In genomic region chr1:25510321-25511055, GRCm38 (mm10) we compare ENCODE assay signal across 10 mouse cellular contexts.
DNase-seq lines count a peak whose midpoint lies in the region; ATAC-seq lines count a peak whose summit lies in the region.
"Had no signal": no experiment of that assay in that cellular context is flagged by ENCODE, and none has a peak within 500 bp of the region (broad histone marks: within the 10 kb centered on the region; RNA-seq: fewer than 3 reads in every experiment).

No protein-coding gene starts in this region.

- 63% methylated on average over 10 of the region's 10 CpGs for WGBS in midbrain, embryonic 11.5 days
- WGBS in midbrain, embryonic 10.5 days, result 66% methylated on average over 10 of the region's 10 CpGs
- 62% methylated on average over 10 of the region's 10 CpGs for WGBS in forebrain, embryonic 16.5 days
- WGBS in midbrain, embryonic 12.5 days, result 62% methylated on average over 10 of the region's 10 CpGs

- DNase-seq in adrenal gland, postnatal 10 days, result peak; percentile 5
- DNase-seq in adrenal gland, adult 8-10 months, result no peak
- peak; percentile 91 for DNase-seq in midbrain, embryonic 11.5 days (ENCODE audit: low spot score, missing footprints)
- no peak for DNase-seq in midbrain, embryonic 10.5 days (ENCODE audit: low spot score)
- DNase-seq in spleen, postnatal 4 days (ENCODE audit: low spot score in 2 of 2), result no peak
- no peak for DNase-seq in yolk sac, embryonic 10.5 days (ENCODE audit: low spot score)

- ATAC-seq in midbrain, embryonic 11.5 days (ENCODE audit: low FRiP score), result peak; percentile 82
- peak; percentile 66 for ATAC-seq in forebrain, embryonic 16.5 days
- peak; percentile 75 for ATAC-seq in midbrain, embryonic 12.5 days (ENCODE audit: low FRiP score, low read depth)

- H3K4me3 ChIP-seq in midbrain, embryonic 11.5 days (ENCODE audit: low read depth, low read length), result no peak overlapping the region
- no peak overlapping the region for H3K4me3 ChIP-seq in midbrain, embryonic 10.5 days
- H3K4me3 ChIP-seq in forebrain, embryonic 16.5 days (replicated peaks; ENCODE audit: low read length), result no peak overlapping the region
- H3K4me3 ChIP-seq in midbrain, embryonic 12.5 days, result no peak overlapping the region
- H3K4me3 ChIP-seq: erythroblast, embryonic 14.5 days; lung, embryonic 15.5 days had no signal

- H3K36me3 ChIP-seq in midbrain, embryonic 11.5 days (ENCODE audit: control insufficient read depth, insufficient read depth, low read length), result no peaks in the 10 kb centered on the region
- H3K36me3 ChIP-seq in midbrain, embryonic 10.5 days, result no peaks in the 10 kb centered on the region
- H3K36me3 ChIP-seq in forebrain, embryonic 16.5 days (ENCODE audit: control insufficient read depth, insufficient read depth), result no peaks in the 10 kb centered on the region
- H3K36me3 ChIP-seq in midbrain, embryonic 12.5 days, result no peaks in the 10 kb centered on the region
- H3K36me3 ChIP-seq: lung, embryonic 15.5 days had no signal

- no peaks in the 10 kb centered on the region for H3K9me3 ChIP-seq in midbrain, embryonic 11.5 days (ENCODE audit: control insufficient read depth, low read length)
- no peaks in the 10 kb centered on the region for H3K9me3 ChIP-seq in midbrain, embryonic 10.5 days (replicated peaks)
- no peaks in the 10 kb centered on the region for H3K9me3 ChIP-seq in forebrain, embryonic 16.5 days (ENCODE audit: control insufficient read depth, low read length)
- no peaks in the 10 kb centered on the region for H3K9me3 ChIP-seq in midbrain, embryonic 12.5 days
- H3K9me3 ChIP-seq: lung, embryonic 15.5 days had no signal

- no peak overlapping the region for H3K9ac ChIP-seq in midbrain, embryonic 11.5 days (ENCODE audit: low read length)
- no peak overlapping the region for H3K9ac ChIP-seq in forebrain, embryonic 16.5 days (replicated peaks; ENCODE audit: low read depth, low read length)
- H3K9ac ChIP-seq in midbrain, embryonic 12.5 days (replicated peaks), result no peak overlapping the region
- H3K9ac ChIP-seq: lung, embryonic 15.5 days had no signal

- H3K27me3 ChIP-seq in midbrain, embryonic 11.5 days (ENCODE audit: control insufficient read depth, insufficient read depth, low read length), result no peaks in the 10 kb centered on the region
- H3K27me3 ChIP-seq in midbrain, embryonic 10.5 days (ENCODE audit: low read depth, poor library complexity, severe bottlenecking), result no peaks in the 10 kb centered on the region
- no peaks in the 10 kb centered on the region for H3K27me3 ChIP-seq in forebrain, embryonic 16.5 days (replicated peaks; ENCODE audit: control insufficient read depth, insufficient read depth, low read length)
- no peaks in the 10 kb centered on the region for H3K27me3 ChIP-seq in midbrain, embryonic 12.5 days
- H3K27me3 ChIP-seq: lung, embryonic 15.5 days had no signal

- H3K4me2 ChIP-seq in midbrain, embryonic 11.5 days, result no peak overlapping the region
- no peak overlapping the region for H3K4me2 ChIP-seq in forebrain, embryonic 16.5 days (ENCODE audit: low read length)
- no peak overlapping the region for H3K4me2 ChIP-seq in midbrain, embryonic 12.5 days (replicated peaks)
- H3K4me2 ChIP-seq: lung, embryonic 15.5 days had no signal

- no peaks in the 10 kb centered on the region for H3K4me1 ChIP-seq in midbrain, embryonic 11.5 days (ENCODE audit: control insufficient read depth, insufficient read depth, low read length)
- no peaks in the 10 kb centered on the region for H3K4me1 ChIP-seq in midbrain, embryonic 10.5 days
- H3K4me1 ChIP-seq in forebrain, embryonic 16.5 days (replicated peaks; ENCODE audit: control insufficient read depth, insufficient read depth, low read length), result no peaks in the 10 kb centered on the region
- H3K4me1 ChIP-seq in midbrain, embryonic 12.5 days, result no peaks in the 10 kb centered on the region
- H3K4me1 ChIP-seq: lung, embryonic 15.5 days had no signal

- H3K27ac ChIP-seq in midbrain, embryonic 11.5 days (ENCODE audit: low read depth, low read length), result no peak overlapping the region
- H3K27ac ChIP-seq in midbrain, embryonic 10.5 days (replicated peaks), result no peak overlapping the region
- H3K27ac ChIP-seq in forebrain, embryonic 16.5 days (ENCODE audit: low read length), result no peak overlapping the region
- H3K27ac ChIP-seq in midbrain, embryonic 12.5 days (replicated peaks), result no peak overlapping the region
- H3K27ac ChIP-seq: lung, embryonic 15.5 days had no signal

Comparison
In these comparisons a context has a peak if more than half of its experiments do, and no peak if none do; other contexts are left out.
1. DNase-seq: peak in adrenal gland, postnatal 10 days (single experiment) and midbrain, embryonic 11.5 days (single experiment); none in adrenal gland, adult 8-10 months (single experiment), midbrain, embryonic 10.5 days (single experiment), spleen, postnatal 4 days (0 of 2) and yolk sac, embryonic 10.5 days (single experiment).
2. Peak in every context shown above with its lines, with median percentiles within 50 percentile points of each other: ATAC-seq.